Mouse (Mus musculus) embryonic facial prominence, embryonic 11.5 days (tissue): ENCODE measurements around the gene Gm12166. TPM values are rescaled to one million over a fixed set of nuclear protein-coding genes. Genes with fewer than 3 reads are reported as not detected.
A peak's percentile ranks its signal among the peaks of the same experiment; 100 is the strongest.
"Not testable (repeated sequence)": the region's sequence is repeated elsewhere in the genome, so short reads cannot be mapped to it uniquely, and the experiment has no call there.

Experiments
- ATAC-seq: fragments of 200-750 bp; cut with Nextera tagmentation; replicated peaks from 2 replicates; pipeline ENCODE4 v1.8.0; 2017; ENCODE audit warnings: low read depth; ENCODE audit not compliant: insufficient number of reproducible peaks, low FRiP score, low TSS enrichment
- DNase-seq: peaks from one replicate; pipeline ENCODE4 v3.0.0-alpha.2; 2015; ENCODE audit warnings: low spot score
- H3K27ac ChIP-seq: fragments of 300-500 bp; sonication (generic); replicated peaks from 2 replicates; pipeline ENCODE4 v1.5.1; 2014; ENCODE audit warnings: mild to moderate bottlenecking, low read depth, low read length, control low read depth
- H3K27me3 ChIP-seq: fragments of 300-500 bp; sonication (generic); 2 replicates; pipeline ENCODE4 v1.6.1; 2014; ENCODE audit warnings: mild to moderate bottlenecking, low read length, moderate library complexity, mixed read lengths; ENCODE audit not compliant: control insufficient read depth, insufficient read depth
- H3K36me3 ChIP-seq: fragments of 300-500 bp; sonication (generic); replicated peaks from 2 replicates; pipeline ENCODE4 v1.6.1; 2014; ENCODE audit warnings: low read depth, mild to moderate bottlenecking, low read length, moderate library complexity, mixed read lengths; ENCODE audit not compliant: control insufficient read depth, insufficient read depth
- H3K4me1 ChIP-seq: fragments of 300-500 bp; sonication (generic); 2 replicates; pipeline ENCODE4 v1.6.1; 2014; ENCODE audit warnings: low read length, mixed read lengths; ENCODE audit not compliant: control insufficient read depth, insufficient read depth
- H3K4me2 ChIP-seq: fragments of 300-500 bp; sonication (generic); 2 replicates; pipeline ENCODE4 v1.6.1; 2014; ENCODE audit warnings: low read depth, mild to moderate bottlenecking, control low read depth, low read length, moderate library complexity
- H3K4me3 ChIP-seq: fragments of 300-500 bp; sonication (generic); 2 replicates; pipeline ENCODE4 v1.5.1; 2014; ENCODE audit warnings: low read depth, low read length, control low read depth
- H3K9ac ChIP-seq: fragments of 300-500 bp; sonication (generic); replicated peaks from 2 replicates; pipeline ENCODE4 v1.6.1; 2014; ENCODE audit warnings: mild to moderate bottlenecking, control low read depth, low read length
- H3K9me3 ChIP-seq: fragments of 300-500 bp; sonication (generic); replicated peaks from 2 replicates; pipeline ENCODE4 v1.6.1; 2016; ENCODE audit warnings: mild to moderate bottlenecking, low read length, inconsistent platforms, mixed read lengths; ENCODE audit not compliant: control insufficient read depth
- WGBS: fragments of 180-500 bp; shearing (Covaris S2); extraction: QIAGEN DNeasy Blood & Tissue Kit; methylation state at CpG from one replicate; pipeline ENCODE4 v1.1.7; 2014; 5-methylcytosine and 5-hydroxymethylcytosine counted together
- polyA plus RNA-seq: library from polyadenylated mRNA; unstranded; fragments of >200 nt; fragmentation: Nextera tagmentation; extraction: Ambion mirVana; gene quantifications from 2 replicates; pipeline ENCODE4 v1.2.1, GENCODE M21; 2014

Gene Gm12166
- polyA plus RNA-seq, 1 experiment from 2014 or later = 2.8 TPM

GRCm38 (mm10) chr11:46056770-46057411, 4.8 kb upstream of the Gm12166 start:
- H3K36me3 ChIP-seq = no peaks in the 10 kb centered on the region
- H3K9ac ChIP-seq = peak overlapping the region; percentile 88
- H3K4me1 ChIP-seq = peaks cover 2% of the 10 kb centered on the region; the same call in 1 of the 2 replicates
- H3K27ac ChIP-seq = no peak overlapping the region
- peak overlapping the region; percentile 68 for H3K4me3 ChIP-seq
- peak overlapping the region; percentile 78 for H3K4me2 ChIP-seq
- no peaks in the 10 kb centered on the region for H3K27me3 ChIP-seq
- H3K9me3 ChIP-seq = no peaks in the 10 kb centered on the region
- ATAC-seq = no peak
- peak; percentile 50 for DNase-seq
- WGBS = 1% methylated on average over 25 of the region's 25 CpGs

GRCm38 (mm10) chr11:46055896-46056769, 4.0 kb upstream of the Gm12166 start, which contains the start of gene Adam19:
TSS of gene Adam19 (plus strand) at chr11:46055992.
- no peaks in the 10 kb centered on the region for H3K36me3 ChIP-seq
- peak within 1 kb of the TSS; percentile 68 for H3K4me3 ChIP-seq
- peak; percentile 89 for DNase-seq
- no peaks in the 10 kb centered on the region for H3K27me3 ChIP-seq
- peak within 1 kb of the TSS; percentile 72; the same call in 1 of the 2 replicates for H3K27ac ChIP-seq
- no peaks in the 10 kb centered on the region for H3K9me3 ChIP-seq
- peak; percentile 81 for ATAC-seq
- under 1% methylated on average over 41 of the region's 51 CpGs for WGBS
- peaks cover 2% of the 10 kb centered on the region; the same call in 1 of the 2 replicates for H3K4me1 ChIP-seq
- peak within 1 kb of the TSS; percentile 78 for H3K4me2 ChIP-seq
- peak within 1 kb of the TSS; percentile 88 for H3K9ac ChIP-seq

GRCm38 (mm10) chr11:46054911-46055895, 3.1 kb upstream of the Gm12166 start:
- H3K4me3 ChIP-seq = peak overlapping the region; percentile 68
- DNase-seq (peak; percentile 49), ATAC-seq (peak; percentile 49)
- no peaks in the 10 kb centered on the region for H3K36me3 ChIP-seq
- 19% methylated on average over 13 of the region's 13 CpGs for WGBS
- H3K9ac ChIP-seq = peak overlapping the region; percentile 88
- peak overlapping the region; percentile 72; the same call in 1 of the 2 replicates for H3K27ac ChIP-seq
- H3K4me2 ChIP-seq = peak overlapping the region; percentile 78
- peaks cover 2% of the 10 kb centered on the region; the same call in 1 of the 2 replicates for H3K4me1 ChIP-seq
- H3K9me3 ChIP-seq = no peaks in the 10 kb centered on the region
- no peaks in the 10 kb centered on the region for H3K27me3 ChIP-seq

GRCm38 (mm10) chr11:46054311-46054710, 2.2 kb upstream of the Gm12166 start:
- ATAC-seq = no peak
- Histone ChIP-seq H3K27ac (no peak overlapping the region), H3K27me3 (no peaks in the 10 kb centered on the region), H3K9me3 (no peaks in the 10 kb centered on the region), H3K4me3 (no peak overlapping the region), H3K4me1 (peaks cover 2% of the 10 kb centered on the region; the same call in 1 of the 2 replicates), H3K9ac (no peak overlapping the region), H3K4me2 (no peak overlapping the region), H3K36me3 (no peaks in the 10 kb centered on the region)
- WGBS = 36% methylated on average over 5 of the region's 5 CpGs
- DNase-seq = no peak

GRCm38 (mm10) chr11:46053457-46053856, 1.3 kb upstream of the Gm12166 start:
- H3K4me3 ChIP-seq, H3K4me1 ChIP-seq, ATAC-seq, H3K36me3 ChIP-seq, H3K27me3 ChIP-seq, H3K4me2 ChIP-seq, H3K9me3 ChIP-seq, DNase-seq, H3K9ac ChIP-seq, H3K27ac ChIP-seq: not testable (repeated sequence)
- WGBS = 93% methylated on average over 3 of the region's 3 CpGs

- DNase-seq = no peak
- no peak for ATAC-seq
- no peak overlapping the region for H3K4me2 ChIP-seq
- no peak overlapping the region for H3K4me3 ChIP-seq
- no peaks in the 10 kb centered on the region for H3K4me1 ChIP-seq
- WGBS = 90% methylated on average over 3 of the region's 3 CpGs
- H3K27me3 ChIP-seq = no peaks in the 10 kb centered on the region
- H3K9ac ChIP-seq = no peak overlapping the region
- no peaks in the 10 kb centered on the region for H3K36me3 ChIP-seq
- H3K9me3 ChIP-seq = no peaks in the 10 kb centered on the region
- H3K27ac ChIP-seq = no peak overlapping the region
Observed at GRCm38 (mm10) chr11:46047264-46047663, 4.9 kb downstream of the Gm12166 start.

GRCm38 (mm10) chr11:46044781-46045180, 7.3 kb downstream of the Gm12166 start:
- H3K9ac ChIP-seq = no peak overlapping the region
- no peaks in the 10 kb centered on the region for H3K27me3 ChIP-seq
- ATAC-seq = no peak
- no peaks in the 10 kb centered on the region for H3K36me3 ChIP-seq
- H3K4me2 ChIP-seq = no peak overlapping the region
- no peak overlapping the region for H3K4me3 ChIP-seq
- H3K27ac ChIP-seq = no peak overlapping the region
- no peaks in the 10 kb centered on the region for H3K9me3 ChIP-seq
- H3K4me1 ChIP-seq = no peaks in the 10 kb centered on the region
- WGBS = 90% methylated on average over 5 of the region's 5 CpGs
- DNase-seq = no peak
